In genomic region chr3:13247537-13247936, GRCm38 (mm10) we compare ENCODE assay signal across 34 mouse cellular contexts.
"Had no signal": no experiment of that assay in that cellular context is flagged by ENCODE, and none has a peak within 500 bp of the region (broad histone marks: within the 10 kb centered on the region; RNA-seq: fewer than 3 reads in every experiment).

No protein-coding gene starts in this region.

- ATAC-seq: hindbrain, embryonic 16.5 days; hindbrain, postnatal 0 days; inflammation-experienced regulatory T-cells, adult 6 months; intestine, embryonic 15.5 days; intestine, embryonic 16.5 days; intestine, postnatal 0 days had no signal

- H3K9ac ChIP-seq: heart, embryonic 12.5 days; heart, embryonic 13.5 days; heart, embryonic 15.5 days; hindbrain, embryonic 12.5 days; hindbrain, embryonic 13.5 days; hindbrain, embryonic 14.5 days; hindbrain, embryonic 15.5 days; intestine, embryonic 15.5 days; kidney, embryonic 15.5 days had no signal

- H3K4me2 ChIP-seq: heart, embryonic 11.5 days; heart, embryonic 12.5 days; heart, embryonic 13.5 days; heart, embryonic 15.5 days; hindbrain, embryonic 12.5 days; hindbrain, embryonic 13.5 days; hindbrain, embryonic 14.5 days; hindbrain, embryonic 15.5 days; intestine, embryonic 15.5 days; kidney, embryonic 15.5 days had no signal

- H3K27ac ChIP-seq: heart, embryonic 13.5 days; heart, embryonic 15.5 days; hindbrain, embryonic 10.5 days; hindbrain, embryonic 12.5 days; hindbrain, embryonic 13.5 days; hindbrain, embryonic 14.5 days; hindbrain, embryonic 15.5 days; hindbrain, postnatal 0 days; intestine, embryonic 15.5 days; kidney, embryonic 15.5 days; kidney, postnatal 0 days; layer of hippocampus, adult 2 months had no signal

- H3K9me3 ChIP-seq: heart, embryonic 12.5 days; heart, embryonic 13.5 days; heart, embryonic 15.5 days; hindbrain, embryonic 10.5 days; hindbrain, embryonic 12.5 days; hindbrain, embryonic 13.5 days; hindbrain, embryonic 15.5 days; intestine, embryonic 15.5 days; kidney, embryonic 15.5 days had no signal

- H3K4me3 ChIP-seq: heart, embryonic 12.5 days; heart, embryonic 13.5 days; heart, embryonic 15.5 days; hindbrain, embryonic 10.5 days; hindbrain, embryonic 12.5 days; hindbrain, embryonic 13.5 days; hindbrain, embryonic 15.5 days; intestine, embryonic 15.5 days; kidney, embryonic 15.5 days; layer of hippocampus, adult 2 months had no signal

- H3K27me3 ChIP-seq: heart, embryonic 12.5 days; heart, embryonic 13.5 days; heart, embryonic 15.5 days; hindbrain, embryonic 12.5 days; hindbrain, embryonic 13.5 days; hindbrain, embryonic 15.5 days; intestine, embryonic 15.5 days; kidney, embryonic 15.5 days had no signal

- H3K4me1 ChIP-seq: heart, embryonic 12.5 days; heart, embryonic 13.5 days; heart, embryonic 15.5 days; hindbrain, embryonic 10.5 days; hindbrain, embryonic 12.5 days; hindbrain, embryonic 13.5 days; hindbrain, embryonic 15.5 days; intestine, embryonic 15.5 days; kidney, embryonic 15.5 days had no signal

- DNase-seq: heart, postnatal 10 days; heart, postnatal 14 days; heart, postnatal 36 days; heart, postnatal 4 days; kidney, adult 11 months; kidney, adult 18-20 months; kidney, adult 2 months; kidney, adult 8-10 months; kidney, adult 9 months; kidney, postnatal 10 days; kidney, postnatal 14 days; kidney, postnatal 25 days; kidney, postnatal 36 days; kidney, postnatal 4 days; layer of hippocampus, adult 9-11 months; layer of hippocampus, postnatal 36 days had no signal

- H3K36me3 ChIP-seq: heart, embryonic 12.5 days; heart, embryonic 13.5 days; heart, embryonic 15.5 days; hindbrain, embryonic 10.5 days; hindbrain, embryonic 12.5 days; hindbrain, embryonic 13.5 days; hindbrain, embryonic 15.5 days; intestine, embryonic 15.5 days; kidney, embryonic 15.5 days had no signal
